Mouse (Mus musculus) telencephalon, adult 2 months (tissue): ENCODE results near the gene Brap.
A peak's percentile ranks its signal among the peaks of the same experiment; 100 is the strongest.
"Not testable (repeated sequence)": the region's sequence is repeated elsewhere in the genome, so short reads cannot be mapped to it uniquely, and the experiment has no call there.

Source experiments
- DNase-seq: peaks from one replicate; pipeline ENCODE4 v3.0.0-alpha.2; 2011; ENCODE audit warnings: low read depth, low spot score

Gene Brap

DNA sequence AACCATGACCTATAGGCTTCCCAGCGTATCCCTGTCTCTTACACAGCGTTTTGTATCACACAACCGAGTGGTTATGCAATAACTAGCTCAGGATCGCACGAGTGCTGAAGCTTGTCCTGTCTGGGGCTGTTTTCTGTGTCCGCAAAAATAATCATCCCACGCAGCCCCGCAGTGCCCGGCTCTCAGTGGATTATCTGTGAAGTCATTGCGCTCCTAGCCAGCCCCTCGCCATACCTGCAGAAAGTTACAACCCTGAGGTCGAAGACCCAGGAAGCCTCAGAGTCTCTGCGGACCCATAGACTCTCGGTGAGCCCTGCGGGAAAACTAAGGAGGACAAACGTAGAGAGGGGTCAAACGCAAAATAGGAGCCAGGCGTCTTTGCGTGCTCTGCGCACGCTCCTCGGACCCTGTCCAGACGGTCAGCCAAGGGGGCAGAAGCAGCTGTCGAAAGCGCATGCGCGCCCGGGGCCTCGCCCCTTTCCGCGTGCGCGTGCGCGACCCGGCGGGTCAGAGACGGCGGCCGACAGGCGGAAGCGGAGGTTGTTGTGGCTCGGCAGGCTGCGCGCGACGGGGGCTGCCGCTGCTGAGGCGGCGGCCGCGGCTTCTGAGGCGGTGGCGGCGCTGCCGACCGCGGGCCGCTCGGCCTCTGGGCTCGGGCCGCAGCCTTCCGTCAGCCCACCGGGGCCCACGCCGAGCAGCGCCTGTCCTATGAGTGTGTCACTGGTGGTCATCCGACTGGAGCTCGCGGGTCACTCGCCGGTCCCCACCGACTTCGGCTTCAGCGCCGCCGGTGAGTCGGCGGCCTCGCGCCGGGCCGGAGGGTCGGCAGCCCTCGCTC is at the start of gene Brap, which contains the start of gene Acad10:
TSS of gene Brap (plus strand) at position 505 of the 838 bp plus-strand sequence.
TSS of gene Acad10 (minus strand) at position 456 of the 838 bp plus-strand sequence.
- DNase-seq: peak; percentile 67

DNA sequence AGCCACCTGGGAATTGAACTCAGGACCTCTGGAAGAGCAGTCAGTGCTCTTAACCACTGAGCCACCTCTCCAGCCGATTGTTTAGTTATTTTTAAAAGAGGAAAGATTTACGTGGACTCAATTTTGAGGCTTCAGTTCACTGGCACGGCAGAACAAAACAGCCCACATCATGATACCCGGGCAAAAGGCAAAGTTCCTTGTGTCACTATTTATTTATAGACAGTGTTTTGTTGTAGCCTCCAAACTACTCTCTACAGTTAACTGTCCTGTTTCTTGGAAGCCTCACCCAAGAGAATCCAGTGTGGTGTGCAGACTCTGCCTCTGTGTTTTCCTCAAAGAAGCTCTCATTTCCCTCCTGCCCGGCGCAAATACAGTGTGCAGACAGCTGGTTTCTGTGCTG is 48.3 kb upstream of the Brap start:
- no peak for DNase-seq

DNA sequence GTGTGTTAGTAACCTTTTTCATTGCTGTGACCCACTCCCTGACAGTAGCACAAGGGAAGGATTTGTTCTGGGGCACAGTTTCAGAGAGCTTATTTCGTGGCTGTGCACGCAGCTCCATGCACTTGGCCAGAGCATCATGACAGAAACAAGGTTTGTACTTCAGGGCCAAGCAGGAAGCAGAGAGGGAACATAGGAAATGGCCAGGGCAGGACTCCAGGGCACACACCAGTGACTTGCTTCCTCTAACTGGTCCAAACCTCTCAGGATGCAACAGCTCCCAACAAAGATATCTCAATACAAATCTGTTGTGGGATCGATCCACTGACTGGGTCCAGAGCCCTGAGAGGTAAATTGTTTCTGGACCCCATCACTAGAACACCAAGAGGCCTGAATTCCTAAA is 45.4 kb upstream of the Brap start:
- DNase-seq: not testable (repeated sequence)

- DNase-seq: peak; percentile 59
Observed at GRCm38 (mm10) chr5:121618592-121619513, 41.5 kb upstream of the Brap start, which contains the start of gene Acad12. Acad12 (minus strand) TSS chr5:121618938.

GRCm38 (mm10) chr5:121621102-121621501 is 39.3 kb upstream of the Brap start:
- no peak for DNase-seq

DNA sequence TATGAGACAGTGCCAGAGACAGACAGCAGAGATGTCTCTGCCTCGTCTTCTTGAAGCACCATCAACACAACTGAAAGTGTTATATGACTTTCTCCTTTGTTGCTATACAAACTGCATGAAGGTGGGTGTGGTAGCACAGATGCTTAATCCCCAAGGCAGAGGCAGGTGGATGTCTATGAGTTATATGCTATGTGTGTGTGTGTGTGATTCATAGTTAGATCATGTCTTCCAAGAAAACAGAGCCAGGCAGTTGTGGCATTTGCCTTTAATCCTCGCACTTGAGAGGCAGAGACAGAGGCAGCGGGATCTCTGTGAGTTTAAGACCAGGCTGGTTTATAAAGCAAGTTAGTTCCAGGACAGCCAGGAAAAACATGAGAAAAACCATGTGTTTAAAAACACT is 37.1 kb upstream of the Brap start:
- no peak for DNase-seq

GRCm38 (mm10) chr5:121627871-121628270 is 32.5 kb upstream of the Brap start:
- peak; percentile 9 for DNase-seq

DNA sequence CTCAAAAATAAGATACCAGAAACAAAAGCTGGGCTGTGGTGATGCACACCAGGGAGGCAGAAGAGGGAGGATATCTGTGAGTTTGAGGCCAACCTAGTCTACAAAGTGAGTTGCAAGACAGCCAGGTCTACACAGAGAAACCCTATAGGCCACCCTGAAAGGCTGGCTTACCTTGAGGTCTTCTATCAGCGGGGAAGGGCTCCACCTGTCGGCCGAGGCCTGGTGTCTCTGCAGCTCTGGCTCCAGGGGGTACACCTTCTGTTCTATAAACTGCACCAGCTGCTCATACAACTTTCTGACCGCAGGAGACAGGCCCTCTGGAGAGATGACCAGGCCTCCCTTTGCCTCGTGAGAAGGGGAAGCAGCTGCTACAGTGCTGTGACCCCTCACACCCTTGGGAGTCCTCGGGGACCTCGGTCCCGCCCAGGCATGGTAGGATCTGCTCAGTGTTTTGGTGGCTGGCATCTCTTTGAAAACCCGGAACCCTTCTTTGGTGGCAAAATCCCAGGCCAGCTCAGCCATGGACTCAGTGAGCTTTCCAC is 29.2 kb upstream of the Brap start:
- DNase-seq: not testable (repeated sequence)

DNA sequence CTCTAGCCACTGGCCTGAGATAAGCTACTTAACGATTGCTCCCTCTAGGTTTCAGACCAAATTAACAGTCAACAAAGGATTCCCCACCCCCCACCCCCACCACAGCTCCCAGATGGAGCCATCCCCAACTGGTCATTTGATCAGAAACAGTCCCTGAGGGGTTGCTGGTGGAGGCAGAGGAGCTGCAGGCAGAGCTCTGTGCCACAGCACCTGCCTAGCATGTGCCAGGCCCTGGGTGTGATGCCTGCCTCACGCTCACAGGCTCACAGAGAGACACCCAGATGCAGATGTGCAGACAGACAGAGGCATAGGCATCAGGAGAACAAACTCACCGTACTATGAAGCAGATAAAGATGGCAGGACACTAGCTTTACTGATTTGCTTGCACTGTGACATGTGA is 27.6 kb upstream of the Brap start:
- no peak for DNase-seq

DNA sequence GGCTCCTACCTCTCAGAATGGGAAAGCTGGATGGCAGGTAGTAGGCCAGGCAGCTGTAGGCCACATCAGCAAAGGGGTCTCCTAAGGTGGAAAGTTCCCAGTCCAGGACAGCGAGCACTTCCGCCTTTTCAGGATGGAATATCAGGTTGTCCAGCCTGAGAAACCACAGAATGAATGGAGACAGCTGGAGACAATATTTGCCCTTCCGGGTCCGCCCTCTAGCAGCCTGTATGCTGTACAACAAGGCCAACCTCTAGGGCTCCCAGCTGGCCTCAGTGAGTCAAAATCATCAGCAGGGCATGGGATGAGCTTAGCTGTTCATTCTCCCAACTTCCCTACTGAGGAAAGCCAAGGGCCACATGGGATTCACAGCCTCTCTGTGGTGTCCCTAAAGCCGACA is 25.7 kb upstream of the Brap start:
- no peak for DNase-seq

- DNase-seq: no peak
Observed at GRCm38 (mm10) chr5:121637296-121637695, 23.1 kb upstream of the Brap start.

GRCm38 (mm10) chr5:121639601-121640000 is 20.8 kb upstream of the Brap start:
- DNase-seq: no peak

DNA sequence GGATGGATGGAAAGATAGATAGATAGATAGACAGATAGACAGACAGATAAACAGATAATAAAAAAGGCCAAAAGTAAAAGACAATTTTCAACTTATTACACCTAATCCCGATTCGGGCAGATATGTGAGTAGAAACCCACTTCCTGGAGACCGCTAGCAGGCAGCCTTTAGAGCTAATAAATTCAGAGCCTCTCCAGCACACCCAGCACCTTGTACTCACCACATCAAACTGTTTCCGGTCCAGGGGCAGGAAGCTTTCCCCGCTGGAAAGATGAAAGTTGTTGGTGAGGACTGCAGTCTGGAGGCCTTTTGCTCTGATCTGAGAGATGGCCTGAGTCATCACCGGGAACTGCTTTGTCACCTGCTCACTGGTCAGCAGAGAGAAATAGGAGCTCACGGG is 11.2 kb upstream of the Brap start:
- no peak for DNase-seq

- no peak for DNase-seq
Observed at GRCm38 (mm10) chr5:121654526-121654925, 5.8 kb upstream of the Brap start.

DNA sequence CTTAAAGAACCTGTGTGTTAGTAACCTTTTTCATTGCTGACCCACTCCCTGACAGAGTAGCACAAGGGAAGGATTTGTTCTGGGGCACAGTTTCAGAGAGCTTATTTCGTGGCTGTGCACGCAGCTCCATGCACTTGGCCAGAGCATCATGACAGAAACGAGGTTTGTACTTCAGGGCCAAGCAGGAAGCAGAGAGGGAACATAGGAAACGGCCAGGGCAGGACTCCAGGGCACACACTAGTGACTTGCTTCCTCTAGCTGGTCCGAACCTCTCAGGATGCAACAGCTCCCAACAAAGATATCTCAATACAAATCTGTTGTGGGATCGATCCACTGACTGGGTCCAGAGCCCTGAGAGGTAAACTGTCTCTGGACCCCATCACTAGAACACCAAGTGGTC is 3.5 kb upstream of the Brap start:
- not testable (repeated sequence) for DNase-seq

DNA sequence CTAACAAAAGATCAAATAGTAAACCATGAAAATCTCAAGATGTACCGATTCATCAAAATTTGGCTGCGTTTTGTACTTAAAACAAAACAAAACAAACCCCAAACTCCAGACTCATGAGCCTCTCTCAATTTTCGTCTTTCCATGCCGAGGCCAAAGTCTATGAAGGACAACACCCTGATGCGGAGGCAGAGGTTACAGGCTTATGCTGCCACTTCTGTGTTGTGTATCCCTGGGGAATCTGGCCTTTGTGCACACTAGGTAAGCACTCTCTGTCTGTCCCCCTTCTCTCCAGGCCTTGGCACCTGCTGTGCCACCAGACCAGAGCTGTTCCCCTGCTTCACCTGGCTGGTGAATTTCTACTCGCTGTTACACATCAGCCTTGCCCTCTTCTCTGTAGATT is 2.7 kb upstream of the Brap start:
- DNase-seq: not testable (repeated sequence)

- no peak for DNase-seq
Observed at GRCm38 (mm10) chr5:121660897-121661254, 513 bp downstream of the Brap start.

DNA sequence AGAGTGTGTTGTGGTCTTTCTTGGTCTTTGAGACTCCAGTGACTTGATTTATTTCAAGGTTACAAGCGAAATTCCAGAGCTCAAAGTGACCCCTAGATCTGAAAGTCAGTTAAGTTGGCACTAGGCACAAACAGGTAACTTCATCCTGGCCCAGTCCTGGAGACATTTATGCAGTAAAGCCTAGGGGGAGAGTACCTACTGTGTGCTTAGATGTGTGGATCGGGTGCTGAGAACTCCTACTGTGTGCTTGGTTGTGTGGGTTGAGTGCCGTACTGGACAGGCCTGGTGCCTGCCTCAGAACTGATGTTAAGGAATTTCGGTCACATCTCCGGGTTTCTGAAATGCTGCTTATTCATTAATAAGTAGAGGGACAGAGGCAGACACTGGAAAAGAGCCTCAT is 1.1 kb downstream of the Brap start:
- no peak for DNase-seq

GRCm38 (mm10) chr5:121663456-121663855 is 3.1 kb downstream of the Brap start:
- DNase-seq: no peak

DNA sequence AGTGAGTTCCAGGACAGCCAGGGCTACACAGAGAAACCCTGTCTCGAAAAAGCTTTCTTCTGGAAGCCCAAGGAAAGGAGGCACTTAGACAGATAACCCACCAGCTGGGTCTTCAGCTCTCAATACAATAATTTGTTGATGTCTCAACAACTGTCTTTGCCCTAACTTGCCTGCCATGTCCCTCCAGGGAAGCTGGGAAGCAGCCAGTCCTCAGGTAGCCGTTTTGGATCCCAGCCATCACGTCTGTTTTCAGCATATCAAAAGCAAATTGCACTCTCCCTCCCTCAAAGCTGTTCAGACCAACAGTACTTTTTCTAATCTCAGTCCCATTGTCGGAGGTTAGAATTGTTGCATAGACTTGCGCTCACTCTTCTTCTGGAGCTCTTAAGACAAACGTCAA is 3.7 kb downstream of the Brap start:
- DNase-seq: no peak

DNA sequence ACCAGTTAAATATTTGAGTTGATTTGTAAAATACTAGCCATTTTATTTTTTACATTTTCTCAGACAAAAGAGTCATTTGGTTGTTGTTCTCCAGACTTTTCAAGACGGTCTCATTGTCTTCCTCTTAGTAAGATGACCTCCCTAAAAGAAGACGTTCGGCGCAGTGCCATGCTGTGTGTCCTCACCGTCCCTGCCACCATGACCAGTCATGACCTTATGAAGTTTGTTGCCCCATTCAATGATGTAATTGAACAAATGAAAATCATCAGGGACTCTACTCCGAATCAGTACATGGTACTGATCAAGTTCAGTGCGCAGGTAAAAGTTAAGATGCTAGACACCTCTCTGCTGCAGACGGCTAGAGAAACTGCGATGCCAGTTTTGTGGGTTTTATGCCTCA is 4.6 kb downstream of the Brap start:
- DNase-seq: no peak

DNA sequence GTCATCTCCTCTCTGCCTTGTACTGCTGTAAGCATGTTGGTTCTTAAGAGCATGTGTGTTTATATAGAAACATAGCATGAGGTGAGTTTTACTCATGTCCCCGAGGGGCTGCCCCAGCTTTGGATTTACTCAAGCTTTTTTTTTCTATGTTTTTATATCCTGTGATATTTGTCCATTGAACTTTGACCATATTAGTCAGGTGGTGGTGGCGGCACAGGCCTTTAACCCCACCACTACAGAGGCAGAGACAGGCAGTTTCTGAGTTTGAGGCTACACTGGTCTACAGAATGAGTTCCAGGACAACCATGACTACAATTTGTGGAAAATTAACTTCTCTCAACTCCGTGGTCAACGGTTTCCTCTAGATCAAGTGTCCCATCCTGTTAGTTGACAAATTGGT is 6.7 kb downstream of the Brap start:
- no peak for DNase-seq
